In genomic region chr6:50776236-50776832, GRCm38 (mm10) we compare ENCODE assay signal across 9 mouse cellular contexts.
A peak's percentile ranks its signal among the peaks of the same experiment; 100 is the strongest.
DNase-seq lines count a peak whose midpoint lies in the region; ATAC-seq lines count a peak whose summit lies in the region.
"Had no signal": no experiment of that assay in that cellular context is flagged by ENCODE, and none has a peak within 500 bp of the region (broad histone marks: within the 10 kb centered on the region; RNA-seq: fewer than 3 reads in every experiment).

No protein-coding gene starts in this region.

- H3K4me2 ChIP-seq in heart, embryonic 13.5 days: 0 out of 2 replicates have a peak overlapping the region, but pooled peaks have one; percentile 33
- H3K4me2 ChIP-seq in hindbrain, embryonic 12.5 days (replicated peaks): peak overlapping the region; percentile 37
- peak overlapping the region; percentile 36 for H3K4me2 ChIP-seq in midbrain, embryonic 15.5 days
- H3K4me2 ChIP-seq: liver, embryonic 15.5 days had no signal

- 65% methylated on average over 11 of the region's 11 CpGs for WGBS in heart, embryonic 13.5 days
- WGBS in embryonic facial prominence, embryonic 10.5 days: 66% methylated on average over 11 of the region's 11 CpGs
- WGBS in hindbrain, embryonic 12.5 days: 34% methylated on average over 11 of the region's 11 CpGs
- WGBS in midbrain, embryonic 15.5 days: 15% methylated on average over 11 of the region's 11 CpGs

- no peaks in the 10 kb centered on the region for H3K27me3 ChIP-seq in heart, embryonic 13.5 days (replicated peaks)
- H3K27me3 ChIP-seq in embryonic facial prominence, embryonic 10.5 days (replicated peaks; ENCODE audit: low read depth, poor library complexity, severe bottlenecking): no peaks in the 10 kb centered on the region; the same call in 1 of the 2 replicates
- H3K27me3 ChIP-seq in hindbrain, embryonic 12.5 days: no peaks in the 10 kb centered on the region
- H3K27me3 ChIP-seq in midbrain, embryonic 15.5 days (replicated peaks): no peaks in the 10 kb centered on the region

- H3K36me3 ChIP-seq in heart, embryonic 13.5 days: no peaks in the 10 kb centered on the region
- H3K36me3 ChIP-seq in embryonic facial prominence, embryonic 10.5 days (replicated peaks): no peaks in the 10 kb centered on the region
- H3K36me3 ChIP-seq in hindbrain, embryonic 12.5 days: no peaks in the 10 kb centered on the region
- H3K36me3 ChIP-seq in midbrain, embryonic 15.5 days (replicated peaks): no peaks in the 10 kb centered on the region
- H3K36me3 ChIP-seq: liver, embryonic 15.5 days had no signal

- no peak overlapping the region for H3K27ac ChIP-seq in heart, embryonic 13.5 days (replicated peaks)
- peak overlapping the region; percentile 79 for H3K27ac ChIP-seq in embryonic facial prominence, embryonic 10.5 days (replicated peaks)
- peak overlapping the region; percentile 97 for H3K27ac ChIP-seq in hindbrain, embryonic 12.5 days
- peak overlapping the region; percentile 94 for H3K27ac ChIP-seq in midbrain, embryonic 15.5 days
- H3K27ac ChIP-seq: liver, embryonic 15.5 days had no signal

- no peak overlapping the region for H3K9ac ChIP-seq in heart, embryonic 13.5 days
- H3K9ac ChIP-seq in hindbrain, embryonic 12.5 days: peak overlapping the region; percentile 39; the same call in 1 of the 2 replicates
- no peak overlapping the region for H3K9ac ChIP-seq in midbrain, embryonic 15.5 days
- H3K9ac ChIP-seq: liver, embryonic 15.5 days had no signal

- intact Hi-C loops in heart, postnatal 25 days (cut with DNase I): no loop called here

- peaks cover 7% of the 10 kb centered on the region for H3K4me1 ChIP-seq in heart, embryonic 13.5 days
- H3K4me1 ChIP-seq in embryonic facial prominence, embryonic 10.5 days: peaks cover 35% of the 10 kb centered on the region
- H3K4me1 ChIP-seq in hindbrain, embryonic 12.5 days: peaks cover 34% of the 10 kb centered on the region
- H3K4me1 ChIP-seq in midbrain, embryonic 15.5 days: peaks cover 36% of the 10 kb centered on the region
- H3K4me1 ChIP-seq: liver, embryonic 15.5 days had no signal

- no peaks in the 10 kb centered on the region for H3K9me3 ChIP-seq in heart, embryonic 13.5 days
- H3K9me3 ChIP-seq in embryonic facial prominence, embryonic 10.5 days: no peaks in the 10 kb centered on the region
- H3K9me3 ChIP-seq in hindbrain, embryonic 12.5 days (replicated peaks): no peaks in the 10 kb centered on the region
- no peaks in the 10 kb centered on the region for H3K9me3 ChIP-seq in midbrain, embryonic 15.5 days
- H3K9me3 ChIP-seq: liver, embryonic 15.5 days had no signal

- DNase-seq in heart, postnatal 25 days (ENCODE audit: low spot score): no peak
- no peak for DNase-seq in embryonic facial prominence, embryonic 10.5 days (ENCODE audit: low spot score)
- no peak for DNase-seq in left cerebral cortex, adult 9 months (ENCODE audit: low spot score in 2 of 2)
- DNase-seq in frontal cortex, adult 2 months (ENCODE audit: extremely low spot score in 1 of 2, low spot score in 1 of 2): no peak
- DNase-seq in adrenal gland, postnatal 14 days: no peak

- ATAC-seq in heart, embryonic 13.5 days (ENCODE audit: extremely low read depth, insufficient number of reproducible peaks, low FRiP score, low TSS enrichment): no peak
- peak; percentile 36; the same call in 1 of the 2 replicates for ATAC-seq in hindbrain, embryonic 12.5 days (ENCODE audit: low FRiP score)
- ATAC-seq in midbrain, embryonic 15.5 days (replicated peaks): peak; percentile 54

- no peak overlapping the region for H3K4me3 ChIP-seq in heart, embryonic 13.5 days
- peak overlapping the region; percentile 30; the same call in 1 of the 2 replicates for H3K4me3 ChIP-seq in embryonic facial prominence, embryonic 10.5 days
- H3K4me3 ChIP-seq in hindbrain, embryonic 12.5 days: no peak overlapping the region
- H3K4me3 ChIP-seq in midbrain, embryonic 15.5 days: no peak overlapping the region
- H3K4me3 ChIP-seq: liver, embryonic 15.5 days had no signal
